Mouse (Mus musculus): ENCODE data around the gene Baz1b. TPM values are rescaled to one million over a fixed set of nuclear protein-coding genes. Genes with fewer than 3 reads are reported as not detected.

Gene Baz1b
- polyA plus RNA-seq, 1 experiment = 18.7 TPM

DNA sequence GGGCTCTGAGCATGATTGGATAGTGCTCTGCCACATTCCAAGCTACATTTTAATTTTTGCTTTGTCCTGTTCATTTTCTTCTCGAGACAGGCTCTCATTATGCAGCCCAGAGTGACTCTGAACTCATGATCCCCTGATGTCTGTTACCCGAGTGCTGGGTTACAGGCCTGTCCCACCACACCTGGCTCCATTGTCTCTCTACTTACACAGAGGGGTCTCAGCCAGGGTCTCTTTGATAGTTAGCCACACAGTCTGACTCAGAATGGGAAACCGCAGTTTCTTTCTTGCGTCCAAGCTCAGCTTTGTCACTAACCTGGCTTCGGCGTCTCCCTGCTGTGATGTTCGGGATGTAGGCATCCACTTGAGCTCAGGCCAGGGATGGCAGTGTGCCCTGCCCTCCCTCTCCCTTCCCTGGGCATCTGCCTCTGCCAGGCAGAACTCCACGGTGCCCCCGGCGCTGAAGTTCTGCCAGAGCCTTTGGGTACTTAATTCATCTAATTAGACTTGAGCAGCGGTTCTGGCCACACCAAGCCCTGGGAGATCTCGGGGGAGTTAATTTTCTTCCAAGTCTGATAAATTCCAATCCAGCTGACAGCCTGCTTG, 84.6 kb downstream of the Baz1b start:
- Histone ChIP-seq H3K27ac (ENCODE audit: insufficient read depth, low read depth, low read length) (no peak overlapping the region), H3K27me3 (replicated peaks; ENCODE audit: control insufficient read depth, insufficient read depth, low read length) (no peaks in the 10 kb centered on the region), H3K36me3 (ENCODE audit: control insufficient read depth, insufficient read depth, low read length) (no peaks in the 10 kb centered on the region), H3K4me3 (ENCODE audit: insufficient read depth, low read depth, low read length) (no peak overlapping the region), H3K4me1 (ENCODE audit: control insufficient read depth, insufficient read depth, low read length) (no peaks in the 10 kb centered on the region)
- no peak for DNase-seq
- TF ChIP-seq CTCF (conservative IDR thresholded peaks at IDR 0.05; ENCODE audit: insufficient read depth, insufficient read length, low read depth, low read length) = no peak
- TF ChIP-seq POLR2A (IDR thresholded peaks at IDR 0.05; ENCODE audit: low read depth, low read length) = no peak
- 68% methylated on average over 12 of the region's 12 CpGs for WGBS

DNA sequence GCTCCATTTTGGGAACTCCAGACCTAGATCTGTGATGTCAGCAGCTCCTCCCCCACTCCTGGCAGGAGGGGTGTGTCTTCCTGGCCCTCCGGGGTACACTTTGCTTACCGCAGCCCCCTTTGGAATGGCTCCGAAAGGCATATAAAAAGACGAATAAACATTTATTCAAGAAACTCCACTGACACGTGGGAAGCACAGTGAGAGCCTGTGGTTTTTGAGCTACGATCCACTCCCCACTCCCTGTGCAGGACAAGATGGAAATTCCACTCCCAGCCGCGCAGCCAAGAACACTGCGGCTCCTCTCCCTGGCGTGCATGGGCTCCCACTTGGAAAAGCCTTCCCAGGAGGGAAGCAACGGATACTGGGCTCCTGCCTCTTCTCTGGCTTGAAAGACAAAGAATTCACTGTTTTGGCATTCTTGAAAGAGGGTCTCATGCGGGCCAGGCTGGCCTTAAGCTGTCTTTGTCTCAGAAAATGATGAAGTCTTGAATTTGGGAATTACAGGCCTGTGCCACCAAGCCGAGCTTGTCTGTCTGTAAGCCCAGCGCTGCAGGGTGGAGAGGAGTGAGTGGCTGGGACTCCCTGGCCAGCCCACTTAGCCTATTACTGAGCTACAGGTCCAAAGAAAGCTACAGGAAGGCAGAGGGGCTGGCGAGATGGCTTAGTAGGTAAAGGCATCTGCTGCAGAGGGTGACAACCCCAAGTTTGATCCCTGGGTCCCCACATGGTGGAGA, 87.8 kb downstream of the Baz1b start:
- no peak overlapping the region for H3K27ac ChIP-seq (ENCODE audit: insufficient read depth, low read depth, low read length)
- WGBS = 49% methylated on average over 15 of the region's 15 CpGs
- TF ChIP-seq POLR2A (IDR thresholded peaks at IDR 0.05; ENCODE audit: low read depth, low read length) = no peak
- no peak for TF ChIP-seq CTCF (conservative IDR thresholded peaks at IDR 0.05; ENCODE audit: insufficient read depth, insufficient read length, low read depth, low read length)
- no peaks in the 10 kb centered on the region for H3K27me3 ChIP-seq (replicated peaks; ENCODE audit: control insufficient read depth, insufficient read depth, low read length)
- no peak for DNase-seq
- no peaks in the 10 kb centered on the region for H3K36me3 ChIP-seq (ENCODE audit: control insufficient read depth, insufficient read depth, low read length)
- H3K4me3 ChIP-seq (ENCODE audit: insufficient read depth, low read depth, low read length) = no peak overlapping the region
- H3K4me1 ChIP-seq (ENCODE audit: control insufficient read depth, insufficient read depth, low read length) = no peaks in the 10 kb centered on the region

DNA sequence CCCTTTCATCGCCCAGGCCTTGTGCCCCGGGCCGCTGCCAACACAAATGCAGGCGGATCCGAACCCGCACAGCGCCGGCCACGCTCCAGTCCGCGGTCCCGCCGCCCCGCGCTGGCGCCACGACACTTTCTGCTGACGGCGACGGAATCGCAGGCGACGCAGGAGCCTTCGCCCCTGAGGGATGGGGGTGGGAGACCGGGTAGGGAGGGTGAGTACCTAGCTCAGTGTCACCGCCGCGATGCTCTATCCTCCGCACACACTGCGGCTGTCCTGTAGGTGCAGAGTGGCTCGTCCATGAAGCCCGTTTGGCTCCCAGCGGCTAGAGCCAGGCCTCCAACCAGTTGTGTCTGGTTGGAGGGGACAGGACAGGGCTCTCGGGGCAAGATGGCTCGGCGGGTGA, 89.5 kb downstream of the Baz1b start:
- TF ChIP-seq POLR2A (IDR thresholded peaks at IDR 0.05; ENCODE audit: low read depth, low read length) (no peak), CTCF (conservative IDR thresholded peaks at IDR 0.05; ENCODE audit: insufficient read depth, insufficient read length, low read depth, low read length) (no peak)
- Histone ChIP-seq H3K4me1 (ENCODE audit: control insufficient read depth, insufficient read depth, low read length) (no peaks in the 10 kb centered on the region), H3K27me3 (replicated peaks; ENCODE audit: control insufficient read depth, insufficient read depth, low read length) (no peaks in the 10 kb centered on the region), H3K36me3 (ENCODE audit: control insufficient read depth, insufficient read depth, low read length) (no peaks in the 10 kb centered on the region), H3K27ac (ENCODE audit: insufficient read depth, low read depth, low read length) (no peak overlapping the region), H3K4me3 (ENCODE audit: insufficient read depth, low read depth, low read length) (no peak overlapping the region)
- whole genome bisulfite sequencing = 18% methylated on average over 36 of the region's 36 CpGs
- no peak for DNase-seq

DNA sequence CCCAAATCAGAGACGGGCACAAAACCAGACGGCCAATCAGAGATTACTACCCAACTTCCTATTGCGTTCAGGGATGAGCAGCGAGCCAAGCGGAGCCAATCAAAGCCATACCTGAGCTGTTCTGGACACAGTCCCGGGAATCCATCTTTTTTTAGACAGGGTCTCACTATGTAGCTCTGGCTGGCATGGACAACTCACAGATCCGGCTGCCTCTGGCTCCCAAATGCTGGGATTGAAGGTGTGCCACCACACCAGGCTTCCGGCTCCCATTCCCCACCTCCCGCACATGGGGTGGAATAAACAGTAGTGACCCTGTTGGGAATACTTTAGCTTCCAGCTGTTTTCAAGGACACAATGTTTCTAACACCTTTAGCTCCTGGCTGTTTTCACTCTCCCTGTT, 93.2 kb downstream of the Baz1b start:
- no peaks in the 10 kb centered on the region for H3K4me1 ChIP-seq (ENCODE audit: control insufficient read depth, insufficient read depth, low read length)
- WGBS = 76% methylated on average over 9 of the region's 9 CpGs
- H3K36me3 ChIP-seq (ENCODE audit: control insufficient read depth, insufficient read depth, low read length) = no peaks in the 10 kb centered on the region
- no peak overlapping the region for H3K27ac ChIP-seq (ENCODE audit: insufficient read depth, low read depth, low read length)
- H3K27me3 ChIP-seq (replicated peaks; ENCODE audit: control insufficient read depth, insufficient read depth, low read length) = no peaks in the 10 kb centered on the region
- no peak overlapping the region for H3K4me3 ChIP-seq (ENCODE audit: insufficient read depth, low read depth, low read length)
- TF ChIP-seq POLR2A (IDR thresholded peaks at IDR 0.05; ENCODE audit: low read depth, low read length) = no peak
- no peak for TF ChIP-seq CTCF (conservative IDR thresholded peaks at IDR 0.05; ENCODE audit: insufficient read depth, insufficient read length, low read depth, low read length)
- DNase-seq = no peak

DNA sequence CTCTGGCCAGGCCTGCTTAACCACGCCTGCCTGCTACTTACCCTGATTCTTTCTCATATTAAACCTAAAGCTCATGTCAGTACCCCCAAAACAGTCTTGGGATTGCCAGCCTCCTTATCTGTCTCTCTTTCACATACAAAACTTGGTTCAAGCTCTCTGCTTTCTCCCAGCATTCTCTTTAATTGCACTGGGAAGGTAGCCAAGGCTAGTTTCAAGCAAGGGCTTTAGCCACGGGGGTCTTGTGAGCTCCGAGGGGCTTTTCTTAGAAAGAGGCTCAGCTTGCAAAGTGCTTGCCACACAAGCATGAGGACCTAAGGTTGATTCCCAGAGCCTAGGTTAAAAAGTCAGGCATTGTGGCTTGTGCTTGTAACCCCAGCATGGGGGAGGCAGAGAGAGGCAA, 98.1 kb downstream of the Baz1b start:
- no peak for TF ChIP-seq CTCF (conservative IDR thresholded peaks at IDR 0.05; ENCODE audit: insufficient read depth, insufficient read length, low read depth, low read length)
- TF ChIP-seq POLR2A (IDR thresholded peaks at IDR 0.05; ENCODE audit: low read depth, low read length) = no peak
- no peak overlapping the region for H3K27ac ChIP-seq (ENCODE audit: insufficient read depth, low read depth, low read length)
- no peak for DNase-seq
- 74% methylated on average over 3 of the region's 3 CpGs for WGBS
- no peak overlapping the region for H3K4me3 ChIP-seq (ENCODE audit: insufficient read depth, low read depth, low read length)
- no peaks in the 10 kb centered on the region for H3K36me3 ChIP-seq (ENCODE audit: control insufficient read depth, insufficient read depth, low read length)
- no peaks in the 10 kb centered on the region for H3K4me1 ChIP-seq (ENCODE audit: control insufficient read depth, insufficient read depth, low read length)
- no peaks in the 10 kb centered on the region for H3K27me3 ChIP-seq (replicated peaks; ENCODE audit: control insufficient read depth, insufficient read depth, low read length)

DNA sequence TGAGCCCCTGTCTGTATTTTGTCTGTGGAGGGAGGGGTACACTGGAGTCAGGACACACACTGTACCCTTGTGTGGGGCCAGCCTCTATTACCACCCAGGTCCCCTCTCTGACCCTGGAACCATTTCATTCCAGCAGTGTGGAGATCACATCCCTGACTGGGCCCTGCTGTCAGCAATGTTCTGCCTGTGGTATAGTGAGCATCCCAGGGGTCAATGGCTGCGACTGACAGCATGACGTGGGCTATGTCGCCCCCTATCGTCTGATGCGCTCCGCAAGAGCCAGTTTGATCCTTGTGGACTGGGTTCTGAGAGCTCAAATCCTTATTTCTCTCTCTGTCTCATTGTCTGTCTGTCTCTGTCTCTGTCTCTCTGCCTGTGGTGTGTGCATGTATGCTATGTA, 99.1 kb downstream of the Baz1b start:
- peak; percentile 75 for DNase-seq
- TF ChIP-seq CTCF (conservative IDR thresholded peaks at IDR 0.05; ENCODE audit: insufficient read depth, insufficient read length, low read depth, low read length) (peak; percentile 94), POLR2A (IDR thresholded peaks at IDR 0.05; ENCODE audit: low read depth, low read length) (no peak)
- whole genome bisulfite sequencing = 2% methylated on average over 6 of the region's 6 CpGs
- no peak overlapping the region for H3K27ac ChIP-seq (ENCODE audit: insufficient read depth, low read depth, low read length)
- H3K4me1 ChIP-seq (ENCODE audit: control insufficient read depth, insufficient read depth, low read length) = no peaks in the 10 kb centered on the region
- no peak overlapping the region for H3K4me3 ChIP-seq (ENCODE audit: insufficient read depth, low read depth, low read length)
- no peaks in the 10 kb centered on the region for H3K27me3 ChIP-seq (replicated peaks; ENCODE audit: control insufficient read depth, insufficient read depth, low read length)
- no peaks in the 10 kb centered on the region for H3K36me3 ChIP-seq (ENCODE audit: control insufficient read depth, insufficient read depth, low read length)

DNA sequence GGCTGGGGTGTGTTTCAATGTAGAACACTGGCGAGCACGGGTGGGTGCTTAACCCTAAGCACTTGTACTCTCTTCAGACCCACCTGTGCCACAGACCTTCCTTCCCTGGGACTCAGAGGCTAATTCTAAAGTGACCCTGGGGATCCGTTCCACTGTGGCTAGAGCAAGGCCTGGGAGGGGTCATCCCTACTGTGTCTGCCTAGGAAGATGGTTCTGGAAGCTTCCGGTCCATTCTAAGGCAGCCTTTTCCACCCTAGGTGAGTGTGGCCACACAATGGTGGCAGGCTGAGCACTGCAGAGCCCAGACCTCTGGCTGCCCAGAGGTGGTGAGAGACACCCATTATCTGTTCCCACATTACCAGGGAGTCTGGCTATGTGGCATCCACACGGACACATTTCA, 99.9 kb downstream of the Baz1b start:
- no peaks in the 10 kb centered on the region for H3K27me3 ChIP-seq (replicated peaks; ENCODE audit: control insufficient read depth, insufficient read depth, low read length)
- no peak overlapping the region for H3K4me3 ChIP-seq (ENCODE audit: insufficient read depth, low read depth, low read length)
- H3K4me1 ChIP-seq (ENCODE audit: control insufficient read depth, insufficient read depth, low read length) = no peaks in the 10 kb centered on the region
- TF ChIP-seq CTCF (conservative IDR thresholded peaks at IDR 0.05; ENCODE audit: insufficient read depth, insufficient read length, low read depth, low read length) (no peak), POLR2A (IDR thresholded peaks at IDR 0.05; ENCODE audit: low read depth, low read length) (no peak)
- WGBS = 81% methylated on average over 5 of the region's 5 CpGs
- no peak for DNase-seq
- no peak overlapping the region for H3K27ac ChIP-seq (ENCODE audit: insufficient read depth, low read depth, low read length)
- H3K36me3 ChIP-seq (ENCODE audit: control insufficient read depth, insufficient read depth, low read length) = no peaks in the 10 kb centered on the region

Data from kidney, adult 2 months (tissue).